Mouse (Mus musculus) liver, postnatal 0 days (tissue): ENCODE results near the gene Capg. TPM values are rescaled to one million over a fixed set of nuclear protein-coding genes. Genes with fewer than 3 reads are reported as not detected.

ENCODE experiments used
- ATAC-seq: fragments of 200-750 bp; cut with Nextera tagmentation; 2 replicates; pipeline ENCODE4 v1.8.0; 2017; ENCODE audit warnings: mild to moderate bottlenecking, moderate library complexity
- DNase-seq: peaks from one replicate; pipeline ENCODE4 v3.0.0-alpha.2; 2016
- H3K27ac ChIP-seq: fragments of 300-500 bp; sonication (generic); 2 replicates; pipeline ENCODE4 v1.5.1; 2014; ENCODE audit warnings: antibody characterized with exemption, moderate library complexity, mild to moderate bottlenecking, low read depth
- H3K27me3 ChIP-seq: fragments of 300-500 bp; sonication (generic); 2 replicates; pipeline ENCODE4 v1.6.1; 2014; ENCODE audit warnings: low read length, control low read depth, mixed read lengths; ENCODE audit not compliant: insufficient read depth
- H3K36me3 ChIP-seq: fragments of 300-500 bp; sonication (generic); replicated peaks from 2 replicates; pipeline ENCODE4 v1.6.1; 2014; ENCODE audit warnings: mild to moderate bottlenecking, control low read depth, low read length, moderate library complexity, mixed read lengths; ENCODE audit not compliant: insufficient read depth
- H3K4me1 ChIP-seq: fragments of 300-500 bp; sonication (generic); 2 replicates; pipeline ENCODE4 v1.6.1; 2014; ENCODE audit warnings: antibody characterized with exemption, mild to moderate bottlenecking, control low read depth; ENCODE audit not compliant: insufficient read depth
- H3K4me2 ChIP-seq: fragments of 300-500 bp; sonication (generic); 2 replicates; pipeline ENCODE4 v1.6.1; 2014; ENCODE audit warnings: low read depth, mild to moderate bottlenecking, low read length, moderate library complexity, mixed read lengths
- H3K4me3 ChIP-seq: fragments of 300-500 bp; sonication (generic); 2 replicates; pipeline ENCODE4 v1.5.1; 2014; ENCODE audit warnings: low read depth, low read length
- H3K9ac ChIP-seq: fragments of 300-500 bp; sonication (generic); replicated peaks from 2 replicates; pipeline ENCODE4 v1.6.1; 2014; ENCODE audit warnings: mild to moderate bottlenecking, moderate library complexity
- H3K9me3 ChIP-seq: fragments of 300-500 bp; sonication (generic); 2 replicates; pipeline ENCODE4 v1.6.1; 2016; ENCODE audit warnings: mild to moderate bottlenecking, control low read depth, low read length, mixed read lengths
- CTCF ChIP-seq: sonication (generic); IDR thresholded peaks from 2 replicates; pipeline ENCODE4 v1.5.1; 2016; ENCODE audit warnings: antibody characterized with exemption, low read depth
- EP300 ChIP-seq: IDR thresholded peaks from 2 replicates; pipeline ENCODE4 v1.6.1; 2016; ENCODE audit warnings: antibody characterized with exemption, low read depth, mild to moderate bottlenecking
- WGBS: fragments of 180-500 bp; shearing (Covaris S2); extraction: QIAGEN DNeasy Blood & Tissue Kit; methylation state at CpG from one replicate; pipeline ENCODE4 v1.1.7; 2014; ENCODE audit not compliant: insufficient replicate concordance; 5-methylcytosine and 5-hydroxymethylcytosine counted together
- polyA plus RNA-seq: library from polyadenylated mRNA; unstranded; fragments of >200 nt; fragmentation: Nextera tagmentation; extraction: Ambion mirVana; gene quantifications from 2 replicates; pipeline ENCODE4 v1.2.1, GENCODE M21; 2015

Gene Capg
- polyA plus RNA-seq, 1 experiment from 2014 or later: 22.8 TPM

GRCm38 (mm10) chr6:72535165-72535564 is 9.0 kb upstream of the Capg start:
- Histone ChIP-seq H3K4me1 (peaks cover 9% of the 10 kb centered on the region; the same call in 1 of the 2 replicates), H3K27ac (no peak overlapping the region), H3K36me3 (no peaks in the 10 kb centered on the region), H3K4me2 (peak overlapping the region; percentile 50), H3K27me3 (no peaks in the 10 kb centered on the region), H3K9me3 (no peaks in the 10 kb centered on the region), H3K9ac (no peak overlapping the region), H3K4me3 (0 out of 2 replicates have a peak overlapping the region, but pooled peaks have one; percentile 2)
- ATAC-seq (no peak), DNase-seq (peak; percentile 88)
- 4% methylated on average over 9 of the region's 9 CpGs for WGBS
- TF ChIP-seq EP300: no peak
- TF ChIP-seq CTCF: peak; percentile 94

- Histone ChIP-seq H3K27me3 (no peaks in the 10 kb centered on the region), H3K36me3 (no peaks in the 10 kb centered on the region), H3K9me3 (no peaks in the 10 kb centered on the region), H3K9ac (peak overlapping the region; percentile 68), H3K27ac (0 out of 2 replicates have a peak overlapping the region, but pooled peaks have one; percentile 30), H3K4me3 (peak overlapping the region; percentile 50), H3K4me2 (peak overlapping the region; percentile 75), H3K4me1 (peaks cover 13% of the 10 kb centered on the region; the same call in 1 of the 2 replicates)
- 57% methylated on average over 10 of the region's 10 CpGs for WGBS
- no peak for TF ChIP-seq CTCF
- no peak for TF ChIP-seq EP300
- ATAC-seq (peak; percentile 5; the same call in 1 of the 2 replicates), DNase-seq (no peak)
Observed at GRCm38 (mm10) chr6:72537998-72538500, 6.1 kb upstream of the Capg start.

- TF ChIP-seq CTCF: peak; percentile 31; the same call in 1 of the 2 replicates
- TF ChIP-seq EP300: no peak
- no peaks in the 10 kb centered on the region for H3K9me3 ChIP-seq
- no peaks in the 10 kb centered on the region for H3K36me3 ChIP-seq
- peak overlapping the region; percentile 68 for H3K9ac ChIP-seq
- peak overlapping the region; percentile 50 for H3K4me3 ChIP-seq
- ATAC-seq: peak; percentile 99
- DNase-seq: peak; percentile 85
- under 1% methylated on average over 16 of the region's 16 CpGs for WGBS
- no peaks in the 10 kb centered on the region for H3K27me3 ChIP-seq
- H3K4me1 ChIP-seq: peaks cover 13% of the 10 kb centered on the region; the same call in 1 of the 2 replicates
- H3K27ac ChIP-seq: 0 out of 2 replicates have a peak overlapping the region, but pooled peaks have one; percentile 30
- H3K4me2 ChIP-seq: peak overlapping the region; percentile 75
Observed at GRCm38 (mm10) chr6:72538562-72539031, 5.6 kb upstream of the Capg start.

- ATAC-seq (no peak), DNase-seq (no peak)
- 84% methylated on average over 12 of the region's 12 CpGs for WGBS
- Histone ChIP-seq H3K4me3 (no peak overlapping the region), H3K36me3 (no peaks in the 10 kb centered on the region), H3K9ac (no peak overlapping the region), H3K4me1 (peaks cover 13% of the 10 kb centered on the region; the same call in 1 of the 2 replicates), H3K9me3 (no peaks in the 10 kb centered on the region), H3K27ac (no peak overlapping the region), H3K4me2 (0 out of 2 replicates have a peak overlapping the region, but pooled peaks have one; percentile 75), H3K27me3 (no peaks in the 10 kb centered on the region)
- no peak for TF ChIP-seq CTCF
- no peak for TF ChIP-seq EP300
Observed at GRCm38 (mm10) chr6:72543265-72543850, 833 bp upstream of the Capg start.

GRCm38 (mm10) chr6:72545377-72545776 is 1.2 kb downstream of the Capg start:
- H3K27ac ChIP-seq: no peak overlapping the region
- no peaks in the 10 kb centered on the region for H3K9me3 ChIP-seq
- DNase-seq (no peak), ATAC-seq (no peak)
- H3K27me3 ChIP-seq: no peaks in the 10 kb centered on the region
- peaks cover 22% of the 10 kb centered on the region for H3K4me1 ChIP-seq
- H3K36me3 ChIP-seq: no peaks in the 10 kb centered on the region
- H3K9ac ChIP-seq: no peak overlapping the region
- no peak overlapping the region for H3K4me3 ChIP-seq
- no peak overlapping the region for H3K4me2 ChIP-seq
- WGBS: 71% methylated on average over 7 of the region's 7 CpGs
- TF ChIP-seq EP300 (no peak), CTCF (no peak)

- ATAC-seq (no peak), DNase-seq (no peak)
- TF ChIP-seq CTCF (peak; percentile 27; the same call in 1 of the 2 replicates), EP300 (no peak)
- Histone ChIP-seq H3K27ac (no peak overlapping the region), H3K9ac (no peak overlapping the region), H3K4me2 (no peak overlapping the region), H3K36me3 (no peaks in the 10 kb centered on the region), H3K27me3 (no peaks in the 10 kb centered on the region), H3K9me3 (no peaks in the 10 kb centered on the region), H3K4me1 (peaks cover 31% of the 10 kb centered on the region), H3K4me3 (no peak overlapping the region)
- 81% methylated on average over 2 of the region's 2 CpGs for WGBS
Observed at GRCm38 (mm10) chr6:72547121-72547520, 2.9 kb downstream of the Capg start.
